Mouse (Mus musculus) G1E (cell line): ENCODE results near the gene Haspin.

Experiments
- CTCF ChIP-seq: IDR thresholded peaks from 2 replicates; pipeline ENCODE4 v1.5.1; 2012; ENCODE audit warnings: low read depth, low read length, inconsistent platforms, mixed read lengths
- GATA1 ChIP-seq: IDR thresholded peaks from 2 replicates; pipeline ENCODE4 v1.6.1; 2012; ENCODE audit warnings: borderline replicate concordance, low read length, inconsistent platforms, mixed read lengths
- TAL1 ChIP-seq: conservative IDR thresholded peaks from 2 replicates; pipeline ENCODE4 v1.6.1; 2012; ENCODE audit warnings: low read depth, low read length, inconsistent platforms, mixed read lengths

- TF ChIP-seq CTCF (no peak), GATA1 (no peak), TAL1 (no peak)
Observed at GRCm38 (mm10) chr11:73177509-73177875, 39.4 kb upstream of the Haspin start.
